8 mouse cellular contexts compared by ENCODE assay signal in genomic region chr1:59340814-59341588, GRCm38 (mm10).
DNase-seq lines count a peak whose midpoint lies in the region; ATAC-seq and TF ChIP-seq lines count a peak whose summit lies in the region.

No protein-coding gene starts in this region.

- no peaks in the 10 kb centered on the region for H3K9me3 ChIP-seq in heart, embryonic 14.5 days (ENCODE audit: control insufficient read depth, low read length)
- H3K9me3 ChIP-seq in forebrain, embryonic 15.5 days = no peaks in the 10 kb centered on the region
- H3K9me3 ChIP-seq in midbrain, embryonic 11.5 days (ENCODE audit: control insufficient read depth, low read length) = peaks cover 4% of the 10 kb centered on the region; the same call in 1 of the 2 replicates

- no peak for TF ChIP-seq POLR2A in heart, adult 2 months (IDR thresholded peaks at IDR 0.05; ENCODE audit: insufficient read depth, low read depth, low read length)

- no peak overlapping the region for H3K4me3 ChIP-seq in heart, embryonic 14.5 days (ENCODE audit: control insufficient read depth in 1 of 2, insufficient read depth in 1 of 2, low read depth in 1 of 2, low read length in 2 of 2)
- no peak overlapping the region for H3K4me3 ChIP-seq in heart, adult 2 months
- no peak overlapping the region for H3K4me3 ChIP-seq in forebrain, embryonic 15.5 days
- no peak overlapping the region for H3K4me3 ChIP-seq in midbrain, embryonic 11.5 days (ENCODE audit: low read depth, low read length)

- peaks cover 4% of the 10 kb centered on the region in 2 experiments; a peak in 3 of 4 replicates for H3K4me1 ChIP-seq in heart, embryonic 14.5 days (ENCODE audit: control insufficient read depth in 2 of 2, insufficient read depth in 2 of 2, low read length in 2 of 2)
- 0 out of 2 replicates have a peak, but pooled peaks cover 2% of the 10 kb centered on the region for H3K4me1 ChIP-seq in heart, adult 2 months (ENCODE audit: control insufficient read depth, insufficient read depth, low read length)
- peaks cover 20% of the 10 kb centered on the region for H3K4me1 ChIP-seq in forebrain, embryonic 15.5 days
- H3K4me1 ChIP-seq in midbrain, embryonic 11.5 days (ENCODE audit: control insufficient read depth, insufficient read depth, low read length) = peaks cover 17% of the 10 kb centered on the region

- TF ChIP-seq EP300 in heart, adult 2 months (IDR thresholded peaks at IDR 0.05; ENCODE audit: insufficient read depth, low read depth, low read length) = no peak

- no peaks in the 10 kb centered on the region for H3K79me2 ChIP-seq in heart, adult 2 months (replicated peaks; ENCODE audit: control insufficient read depth, insufficient read depth, low read length)

- no peaks in the 10 kb centered on the region for H3K36me3 ChIP-seq in heart, embryonic 14.5 days (ENCODE audit: control insufficient read depth, insufficient read depth, low read length)
- H3K36me3 ChIP-seq in heart, adult 2 months (ENCODE audit: control insufficient read depth, insufficient read depth, low read length) = no peaks in the 10 kb centered on the region
- H3K36me3 ChIP-seq in forebrain, embryonic 15.5 days = no peaks in the 10 kb centered on the region
- H3K36me3 ChIP-seq in midbrain, embryonic 11.5 days (ENCODE audit: control insufficient read depth, insufficient read depth, low read length) = no peaks in the 10 kb centered on the region

- peak overlapping the region; percentile 50 for H3K4me2 ChIP-seq in heart, embryonic 14.5 days (ENCODE audit: low read length)
- peak overlapping the region; percentile 29 for H3K4me2 ChIP-seq in forebrain, embryonic 15.5 days (replicated peaks)
- peak overlapping the region; percentile 37 for H3K4me2 ChIP-seq in midbrain, embryonic 11.5 days

- TF ChIP-seq CTCF in heart, adult 2 months (IDR thresholded peaks at IDR 0.05) = no peak

- ATAC-seq in heart, embryonic 14.5 days (ENCODE audit: insufficient number of reproducible peaks, insufficient read depth, low FRiP score, low read depth) = no peak
- peak; percentile 83 for ATAC-seq in forebrain, embryonic 15.5 days (replicated peaks)
- ATAC-seq in midbrain, embryonic 11.5 days (ENCODE audit: low FRiP score) = peak; percentile 76
- no peak for ATAC-seq in inflammation-experienced regulatory T-cells, adult 6 months

- 9% methylated on average over 16 of the region's 16 CpGs for WGBS in heart, embryonic 14.5 days
- 17% methylated on average over 16 of the region's 16 CpGs for WGBS in heart, adult 2 months
- WGBS in forebrain, embryonic 15.5 days = 3% methylated on average over 16 of the region's 16 CpGs
- WGBS in midbrain, embryonic 11.5 days = 5% methylated on average over 16 of the region's 16 CpGs

- intact Hi-C loops in heart, adult 2 months (cut with DNase I) = no loop called here

- DNase-seq in heart, adult 2 months = no peak
- DNase-seq in adrenal gland, postnatal 25 days = peak; percentile 37
- peak; percentile 94 for DNase-seq in midbrain, embryonic 11.5 days (ENCODE audit: low spot score, missing footprints)
- no peak for DNase-seq in right cerebral cortex, postnatal 36 days (ENCODE audit: low spot score in 2 of 2)
- DNase-seq in kidney, postnatal 25 days = no peak

- no peak overlapping the region for H3K27ac ChIP-seq in heart, embryonic 14.5 days (replicated peaks in 1 of 2; ENCODE audit: control insufficient read depth in 1 of 2, insufficient read depth in 1 of 2, low read depth in 2 of 2, low read length in 2 of 2)
- no peak overlapping the region for H3K27ac ChIP-seq in heart, adult 2 months
- H3K27ac ChIP-seq in forebrain, embryonic 15.5 days (replicated peaks) = peak overlapping the region; percentile 27; the same call in 1 of the 2 replicates
- no peak overlapping the region; the same call in 1 of the 2 replicates for H3K27ac ChIP-seq in midbrain, embryonic 11.5 days (ENCODE audit: low read depth, low read length)

- H3K9ac ChIP-seq in heart, embryonic 14.5 days (ENCODE audit: low read length) = no peak overlapping the region
- H3K9ac ChIP-seq in heart, adult 2 months (ENCODE audit: low read depth, low read length) = no peak overlapping the region
- no peak overlapping the region for H3K9ac ChIP-seq in forebrain, embryonic 15.5 days (replicated peaks)
- H3K9ac ChIP-seq in midbrain, embryonic 11.5 days (ENCODE audit: low read length) = peak overlapping the region; percentile 36; the same call in 1 of the 2 replicates

- peaks cover 7% of the 10 kb centered on the region; the same call in 1 of the 2 replicates for H3K27me3 ChIP-seq in heart, embryonic 14.5 days (ENCODE audit: control insufficient read depth, insufficient read depth, low read length)
- H3K27me3 ChIP-seq in heart, adult 2 months (ENCODE audit: control insufficient read depth, insufficient read depth, low read length) = no peaks in the 10 kb centered on the region
- H3K27me3 ChIP-seq in forebrain, embryonic 15.5 days = no peaks in the 10 kb centered on the region
- no peaks in the 10 kb centered on the region for H3K27me3 ChIP-seq in midbrain, embryonic 11.5 days (ENCODE audit: control insufficient read depth, insufficient read depth, low read length)

Comparison
In these comparisons a context has a peak if more than half of its experiments do, and no peak if none do; other contexts are left out.
1. ATAC-seq: peak in forebrain, embryonic 15.5 days (single experiment) and midbrain, embryonic 11.5 days (single experiment); none in heart, embryonic 14.5 days (single experiment) and inflammation-experienced regulatory T-cells, adult 6 months (single experiment).
2. DNase-seq: peak in adrenal gland, postnatal 25 days (single experiment) and midbrain, embryonic 11.5 days (single experiment); none in heart, adult 2 months (0 of 2), right cerebral cortex, postnatal 36 days (0 of 2) and kidney, postnatal 25 days (0 of 2).
3. Peak in every context shown above with its lines, with median percentiles within 50 percentile points of each other: H3K4me2 ChIP-seq.